Mouse (Mus musculus) small intestine, adult 2 months (tissue): ENCODE measurements around the gene Sdcbp2.

Source experiments
- CTCF ChIP-seq: fragments of 200-500 bp; IDR thresholded peaks from 2 replicates; pipeline ENCODE4 v1.5.1; 2012; ENCODE audit warnings: low read depth, mild to moderate bottlenecking, control low read depth, inconsistent platforms, low read length, moderate library complexity, mixed read lengths; ENCODE audit not compliant: insufficient replicate concordance, insufficient read length; ENCODE audit errors: extremely low read depth
- POLR2A ChIP-seq: fragments of 200-500 bp; IDR thresholded peaks from 2 replicates; pipeline ENCODE4 v1.6.1; 2012; ENCODE audit warnings: low read depth, mild to moderate bottlenecking, control low read depth, inconsistent platforms, low read length, moderate library complexity

DNA sequence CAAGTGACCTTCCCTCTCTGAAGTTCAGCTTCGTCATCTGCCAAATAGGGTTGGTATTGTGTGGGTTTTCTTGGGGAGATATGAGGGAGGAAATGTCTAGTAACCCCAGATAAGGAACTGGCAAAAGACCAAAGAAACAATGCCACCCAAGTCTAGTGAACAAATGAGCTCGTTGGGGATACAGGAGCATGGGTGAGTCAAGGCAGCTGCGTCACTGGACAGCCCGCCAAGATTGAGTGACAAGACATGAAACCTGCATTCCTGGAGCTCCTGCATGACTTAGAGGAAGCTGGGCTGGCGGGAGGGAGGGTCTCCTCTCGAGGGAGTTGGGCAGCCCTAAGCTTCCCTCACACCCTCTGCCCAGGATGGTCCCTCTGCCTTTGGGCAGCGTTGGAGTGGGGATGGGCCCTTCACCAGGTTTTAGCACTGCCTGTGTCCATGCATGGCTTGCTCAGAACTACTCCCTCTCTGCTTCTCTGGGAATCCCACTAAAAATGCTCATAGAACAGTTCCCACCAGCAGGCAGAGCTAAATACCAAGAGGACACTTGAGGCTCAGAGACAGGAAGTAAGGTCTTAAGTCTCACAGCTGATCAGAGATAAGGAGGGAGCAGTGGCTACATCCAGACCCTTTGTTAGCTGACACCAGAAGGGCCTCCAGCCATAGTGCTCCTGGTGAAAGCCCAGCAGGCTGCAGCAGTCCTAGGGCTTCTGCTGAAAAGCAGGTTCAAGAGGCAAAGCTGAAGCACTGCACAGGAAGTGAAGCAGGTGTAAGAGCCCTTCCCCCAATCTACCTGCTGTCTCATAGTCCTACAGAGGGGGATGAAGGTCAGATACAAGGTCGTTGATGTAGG is 41.8 kb upstream of the Sdcbp2 start:
- TF ChIP-seq CTCF, result no peak
- no peak for TF ChIP-seq POLR2A
